Mouse (Mus musculus) layer of hippocampus, postnatal 36 days (tissue): ENCODE measurements at regions not wholly inside any gene's neighbourhood (a gene's known extent, or its start where the extent isn't known, plus 50 kb on each side); places are given as distances from the start of the nearest gene placed in this dataset.
"Not testable (repeated sequence)": the region's sequence is repeated elsewhere in the genome, so short reads cannot be mapped to it uniquely, and the experiment has no call there.

Experiments used
- DNase-seq, 2 experiments: peaks; one replicate each; pipeline ENCODE4 v3.0.0; 2022

DNA sequence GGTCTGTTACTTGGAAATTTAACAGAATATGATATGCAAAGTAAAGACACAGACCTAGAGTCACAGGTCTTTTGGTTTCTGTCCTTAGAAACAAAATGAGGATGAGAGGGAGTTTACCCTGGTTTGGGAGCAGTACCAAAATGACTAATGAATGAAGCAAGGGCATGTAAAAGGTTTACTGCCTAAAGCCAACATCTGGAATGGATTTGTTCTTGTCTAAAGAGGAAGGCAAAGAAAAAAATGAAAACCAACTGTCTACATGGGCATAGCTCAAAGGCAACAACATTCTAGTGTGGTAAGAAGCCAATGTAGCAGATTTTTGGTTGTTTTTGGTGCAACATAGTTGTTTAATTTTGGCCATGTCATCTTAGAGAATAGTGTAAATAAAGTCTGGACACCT is 203.5 kb upstream of the Diaph2 start:
- no peak for DNase-seq

DNA sequence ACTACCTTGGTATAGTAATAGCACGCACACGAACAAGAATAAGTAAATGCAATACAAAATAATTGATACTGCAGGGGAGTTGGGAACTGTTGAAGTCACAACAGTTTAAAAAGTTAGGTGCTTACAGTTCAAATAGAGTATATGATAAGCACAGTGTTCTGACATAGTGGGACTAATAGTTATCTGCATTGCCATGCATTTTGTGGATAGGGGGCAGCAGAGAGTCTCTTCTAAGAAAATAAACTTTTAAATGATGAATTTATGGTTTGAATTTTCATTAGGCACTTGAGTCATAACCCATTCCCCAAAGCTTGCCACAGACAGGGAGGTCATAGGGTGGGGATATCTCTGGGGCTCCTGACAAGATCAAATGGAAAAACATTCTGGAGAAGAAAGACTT is 201.9 kb upstream of the Diaph2 start:
- DNase-seq, result no peak

DNA sequence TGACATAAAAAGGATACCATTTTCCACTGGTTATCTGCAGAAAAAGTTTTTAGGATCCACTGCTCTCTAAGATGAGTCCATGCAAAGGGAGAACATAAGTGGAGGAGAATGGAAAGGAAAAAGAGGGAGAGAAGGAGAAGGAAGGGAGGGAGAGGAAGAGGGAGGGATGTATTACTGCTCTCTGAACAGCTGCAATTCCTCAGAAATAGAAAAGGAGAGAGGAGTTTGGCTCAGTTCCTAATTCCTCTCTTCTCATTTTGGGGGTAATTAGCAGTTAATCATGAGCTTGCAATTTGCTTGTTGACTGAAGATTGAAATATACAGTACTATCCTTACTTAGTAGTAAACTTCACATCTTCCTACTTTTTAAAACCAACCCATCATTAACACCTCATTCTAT is 193.5 kb upstream of the Diaph2 start:
- DNase-seq, result no peak

DNA sequence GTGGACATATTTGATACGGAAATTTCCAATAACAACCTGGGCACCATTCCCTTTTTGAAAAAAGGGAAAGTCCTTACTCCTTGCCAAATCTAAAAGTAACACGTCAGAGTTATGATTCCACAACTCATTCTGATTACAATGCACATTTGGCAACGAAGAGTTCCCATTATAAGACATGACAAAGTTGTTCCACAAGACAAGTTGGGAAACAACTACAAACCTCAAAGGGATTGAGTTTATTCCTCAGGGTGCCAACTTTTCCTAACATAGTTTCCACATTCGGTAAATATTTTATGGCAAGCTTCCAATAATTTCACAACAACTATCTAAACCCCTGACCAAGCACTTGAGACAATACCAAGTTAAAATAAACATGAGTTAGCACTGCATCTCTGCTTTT is 150.1 kb upstream of the Diaph2 start:
- no peak for DNase-seq

DNA sequence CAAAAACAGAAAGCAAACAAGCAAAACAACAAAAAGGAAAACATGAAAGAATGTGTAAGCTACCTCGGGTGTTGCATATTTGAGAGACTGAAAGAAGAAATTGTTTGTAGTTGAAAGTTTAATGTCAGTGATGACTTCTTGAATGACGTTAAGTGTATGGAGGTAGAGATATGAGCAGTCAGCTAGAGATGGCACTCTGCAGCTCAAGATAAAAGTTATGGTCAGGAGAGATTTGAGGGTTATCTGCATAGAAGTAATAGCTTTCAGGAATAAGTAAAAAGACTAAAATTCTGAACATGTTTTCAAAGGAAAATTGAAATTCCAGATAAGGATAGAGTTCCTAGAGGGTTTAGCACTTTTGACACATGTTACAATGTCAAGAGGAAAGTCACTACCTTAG is 141.7 kb upstream of the Diaph2 start:
- no peak for DNase-seq

DNA sequence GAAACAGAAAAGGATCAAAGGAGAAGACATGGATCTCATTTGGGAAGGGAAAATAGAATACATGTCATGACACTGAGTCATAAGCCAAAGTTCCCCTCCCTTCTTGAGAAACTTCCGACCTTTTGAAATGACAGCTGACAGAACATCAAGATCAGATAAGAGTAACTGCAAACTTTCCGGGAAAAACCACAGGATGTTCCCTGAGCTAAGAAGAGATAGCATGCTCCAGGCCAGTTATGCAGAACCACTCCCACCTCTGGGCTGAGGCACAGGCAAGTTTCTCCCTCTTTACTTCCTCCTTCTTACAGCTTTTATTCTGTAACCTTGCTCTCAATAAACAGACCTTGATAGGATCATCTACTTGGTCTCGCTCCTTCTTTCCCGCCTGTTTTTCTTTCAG is 138.0 kb upstream of the Diaph2 start:
- not testable (repeated sequence) for DNase-seq

DNA sequence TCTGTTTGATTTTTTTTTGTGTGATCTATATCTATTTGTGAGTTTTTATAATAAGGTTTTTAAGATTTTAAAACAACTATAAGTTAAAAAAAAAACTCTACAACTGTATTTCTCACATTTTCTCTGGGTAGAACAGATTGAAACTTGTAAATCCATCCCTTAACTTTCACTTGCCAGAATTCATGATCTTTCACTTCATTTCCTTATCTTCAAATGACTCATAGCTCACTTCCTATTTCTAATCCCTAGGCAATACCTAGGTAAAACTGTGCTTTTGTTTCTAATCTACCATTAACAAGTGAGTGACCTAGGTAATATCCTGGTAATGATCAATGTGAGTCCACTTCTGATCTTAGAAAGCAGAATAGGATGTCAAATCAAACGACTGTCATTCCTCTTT is 112.5 kb upstream of the Diaph2 start:
- no peak for DNase-seq

DNA sequence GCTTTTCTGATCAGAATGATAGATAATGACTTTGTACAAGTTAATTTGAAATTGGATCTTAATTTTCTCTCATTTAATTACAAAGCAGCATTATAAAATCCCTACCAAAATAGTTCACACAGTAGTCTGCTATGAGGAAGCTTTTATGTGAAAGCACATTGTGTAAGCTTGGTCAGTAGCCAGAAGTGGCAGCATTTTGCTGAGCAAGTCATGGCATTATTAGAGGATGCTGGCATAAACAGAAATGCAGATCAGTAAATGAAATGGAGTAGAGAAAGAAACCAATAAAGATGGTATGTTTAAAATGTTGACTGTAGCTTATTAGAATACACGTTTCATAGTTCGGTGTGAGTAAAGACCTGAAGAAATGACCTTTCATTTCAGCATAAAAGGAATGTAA is 104.4 kb upstream of the Diaph2 start:
- no peak for DNase-seq

DNA sequence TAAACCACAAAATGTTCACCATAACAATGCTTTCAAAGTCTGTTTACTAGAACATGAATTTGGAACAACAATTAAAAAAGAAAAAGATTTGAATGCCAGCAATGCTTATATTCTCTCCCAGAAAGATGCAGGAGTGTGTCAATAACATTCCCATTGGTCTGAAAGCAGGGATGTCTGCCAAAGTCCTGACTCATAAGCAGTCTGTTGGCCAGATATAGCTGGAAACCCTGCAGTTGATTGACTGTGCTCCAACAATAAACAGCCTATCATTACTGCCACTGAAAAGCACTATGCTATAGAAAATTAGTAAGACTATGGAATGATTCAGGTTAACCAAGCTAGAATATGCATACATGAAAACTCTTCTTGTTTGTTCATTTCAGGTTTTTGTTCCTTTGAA is 92.6 kb upstream of the Diaph2 start:
- DNase-seq, result peak in 1 of 2 experiments; percentile 14

DNA sequence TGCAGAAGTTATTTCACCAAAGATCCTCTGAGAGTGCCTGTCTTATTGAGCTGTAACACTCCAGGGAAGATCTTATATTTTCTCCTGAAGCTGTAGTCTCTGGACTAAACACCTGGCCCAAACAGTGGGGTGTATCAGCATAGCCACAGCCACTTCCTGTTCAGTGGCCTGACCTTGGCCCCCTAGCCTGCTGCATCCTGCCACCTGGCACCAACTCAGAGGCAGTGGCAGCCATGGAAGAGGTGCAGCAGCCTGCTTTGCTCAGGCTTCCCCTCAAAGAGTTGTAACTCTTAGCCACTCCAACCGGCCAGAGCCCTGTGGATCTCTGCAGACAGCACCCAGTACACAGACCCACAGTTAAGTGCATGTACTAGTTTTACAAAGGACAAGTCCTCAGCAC is 58.9 kb upstream of the Diaph2 start:
- no peak for DNase-seq
